36 mouse cellular contexts compared by ENCODE assay signal in genomic region chr11:114706358-114706757, GRCm38 (mm10). TPM values are rescaled to one million over a fixed set of nuclear protein-coding genes. Genes with fewer than 3 reads are reported as not detected.
"Had no signal": no experiment of that assay in that cellular context is flagged by ENCODE, and none has a peak within 500 bp of the region (broad histone marks: within the 10 kb centered on the region; RNA-seq: fewer than 3 reads in every experiment).

No protein-coding gene starts in this region.

- H3K36me3 ChIP-seq: heart, embryonic 12.5 days; heart, embryonic 15.5 days; hindbrain, embryonic 15.5 days; intestine, embryonic 15.5 days had no signal

- H3K4me3 ChIP-seq: heart, embryonic 12.5 days; heart, embryonic 13.5 days; heart, embryonic 15.5 days; hindbrain, embryonic 10.5 days; hindbrain, embryonic 12.5 days; hindbrain, embryonic 13.5 days; hindbrain, embryonic 15.5 days; intestine, embryonic 15.5 days; kidney, embryonic 15.5 days; layer of hippocampus, adult 2 months; left cerebral cortex, adult 2 months had no signal

- ATAC-seq: hindbrain, embryonic 16.5 days; hindbrain, postnatal 0 days; inflammation-experienced regulatory T-cells, adult 6 months; intestine, embryonic 15.5 days; intestine, embryonic 16.5 days; intestine, postnatal 0 days had no signal

- H3K27me3 ChIP-seq: heart, embryonic 12.5 days; heart, embryonic 13.5 days; heart, embryonic 15.5 days; hindbrain, embryonic 12.5 days; hindbrain, embryonic 13.5 days; hindbrain, embryonic 15.5 days; intestine, embryonic 15.5 days had no signal

- H3K27ac ChIP-seq: heart, embryonic 13.5 days; heart, embryonic 15.5 days; hindbrain, embryonic 10.5 days; hindbrain, embryonic 12.5 days; hindbrain, embryonic 13.5 days; hindbrain, embryonic 14.5 days; hindbrain, embryonic 15.5 days; hindbrain, postnatal 0 days; intestine, embryonic 15.5 days; kidney, embryonic 15.5 days; kidney, postnatal 0 days; layer of hippocampus, adult 2 months; left cerebral cortex, adult 2 months had no signal

- H3K9me3 ChIP-seq: heart, embryonic 12.5 days; heart, embryonic 13.5 days; heart, embryonic 15.5 days; hindbrain, embryonic 10.5 days; hindbrain, embryonic 12.5 days; hindbrain, embryonic 13.5 days; hindbrain, embryonic 15.5 days; intestine, embryonic 15.5 days; kidney, embryonic 15.5 days had no signal

- H3K4me2 ChIP-seq: heart, embryonic 11.5 days; heart, embryonic 12.5 days; heart, embryonic 13.5 days; heart, embryonic 15.5 days; hindbrain, embryonic 12.5 days; hindbrain, embryonic 13.5 days; hindbrain, embryonic 14.5 days; hindbrain, embryonic 15.5 days; intestine, embryonic 15.5 days; kidney, embryonic 15.5 days had no signal

- DNase-seq: heart, postnatal 10 days; heart, postnatal 14 days; heart, postnatal 36 days; heart, postnatal 4 days; kidney, adult 11 months; kidney, adult 18-20 months; kidney, adult 2 months; kidney, adult 8-10 months; kidney, adult 9 months; kidney, postnatal 10 days; kidney, postnatal 14 days; kidney, postnatal 25 days; kidney, postnatal 36 days; kidney, postnatal 4 days; layer of hippocampus, adult 9-11 months; layer of hippocampus, postnatal 36 days had no signal

- H3K9ac ChIP-seq: heart, embryonic 12.5 days; heart, embryonic 13.5 days; heart, embryonic 15.5 days; hindbrain, embryonic 12.5 days; hindbrain, embryonic 13.5 days; hindbrain, embryonic 14.5 days; hindbrain, embryonic 15.5 days; intestine, embryonic 15.5 days; kidney, embryonic 15.5 days had no signal

RNA-seq across cellular contexts. Expression of gene Dnaic2, which starts 20.9 kb away (rescaled TPM):
- total RNA-seq: hematopoietic stem cell, adult 5-6 weeks had no signal
- polyA plus RNA-seq: inflammation-experienced regulatory T-cells, adult 6 months had no signal
